Mouse (Mus musculus): ENCODE measurements around the gene Nipa2. TPM values are rescaled to one million over a fixed set of nuclear protein-coding genes. Genes with fewer than 3 reads are reported as not detected.

The Nipa2 gene
- polyA plus RNA-seq, 1 experiment from 2014 or later: 44.8 TPM

Other genes with a start within 250 kb of the Nipa2 start
- 0.96 and 1.0 TPM in 2 replicates for gene Siglech, start 194.3 kb downstream of the Nipa2 start, polyA plus RNA-seq (2014; fragmentation: Nextera tagmentation; extraction: Ambion mirVana)
- gene Tubgcp5, start 168.3 kb downstream of the Nipa2 start, polyA plus RNA-seq (2014; fragmentation: Nextera tagmentation; extraction: Ambion mirVana): 31.8 and 37.4 TPM in 2 replicates
- gene Cyfip1, start 120.7 kb downstream of the Nipa2 start, polyA plus RNA-seq (2014; fragmentation: Nextera tagmentation; extraction: Ambion mirVana): 80.6 and 81.4 TPM in 2 replicates
- 10.2 and 10.9 TPM in 2 replicates for gene Nipa1, start 57.5 kb upstream of the Nipa2 start, polyA plus RNA-seq (2014; fragmentation: Nextera tagmentation; extraction: Ambion mirVana)
- 24.4 and 27.6 TPM in 2 replicates for gene Herc2, start 87.7 kb upstream of the Nipa2 start, polyA plus RNA-seq (2014; fragmentation: Nextera tagmentation; extraction: Ambion mirVana)